22 mouse cellular contexts compared by ENCODE assay signal in the genomic region with DNA sequence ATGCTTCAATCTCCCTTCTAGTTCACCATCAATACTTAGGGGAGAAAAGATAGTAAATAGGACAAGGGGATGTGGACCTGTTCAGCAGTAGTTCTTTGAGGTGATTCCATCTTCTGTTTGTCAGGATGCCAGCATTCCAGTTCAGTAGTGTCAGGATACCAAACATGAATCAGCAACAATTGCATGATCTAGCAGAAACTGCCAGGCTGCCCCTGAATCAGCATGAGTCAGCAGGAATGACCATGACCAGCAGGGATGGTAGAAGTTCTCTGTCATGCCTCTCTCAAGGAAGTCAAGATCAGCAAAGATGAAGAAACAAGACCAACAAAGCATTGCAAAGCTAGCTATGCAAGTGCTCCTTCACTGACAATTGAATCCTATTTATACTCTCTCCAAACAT.
DNase-seq lines count a peak whose midpoint lies in the region; ATAC-seq lines count a peak whose summit lies in the region.
"Had no signal": no experiment of that assay in that cellular context is flagged by ENCODE, and none has a peak within 500 bp of the region (broad histone marks: within the 10 kb centered on the region; RNA-seq: fewer than 3 reads in every experiment).

No protein-coding gene starts in this region.

- H3K4me2 ChIP-seq in forebrain, embryonic 16.5 days (ENCODE audit: low read length): no peak overlapping the region
- H3K4me2 ChIP-seq: embryonic facial prominence, embryonic 12.5 days; forebrain, embryonic 15.5 days; heart, embryonic 11.5 days; heart, embryonic 15.5 days; hindbrain, embryonic 14.5 days; intestine, embryonic 15.5 days had no signal

- peak; percentile 3 for DNase-seq in 416B (ENCODE audit: low read depth)
- peak; percentile 33 for DNase-seq in Muller cell, postnatal 12 days (ENCODE audit: inconsistent ontology term)
- DNase-seq in adrenal gland, adult 8-10 months: peak; percentile 58
- DNase-seq in adrenal gland, postnatal 36 days: peak; percentile 53 to 66
- no peak for DNase-seq in thymus, postnatal 0 days (ENCODE audit: low spot score)
- DNase-seq in thymus, postnatal 25 days: no peak
- DNase-seq: B cell, adult 2 months; cerebellum, adult 11-12 months; cerebellum, adult 9-10 months; cerebellum, postnatal 25 days; gastrocnemius, postnatal 10 days; heart, adult 18-20 months; heart, postnatal 14 days; kidney, adult 2 months had no signal

- no peaks in the 10 kb centered on the region for H3K27me3 ChIP-seq in forebrain, embryonic 16.5 days (replicated peaks; ENCODE audit: control insufficient read depth, insufficient read depth, low read length)
- H3K27me3 ChIP-seq: embryonic facial prominence, embryonic 12.5 days; forebrain, embryonic 15.5 days; heart, embryonic 15.5 days; intestine, embryonic 15.5 days had no signal

- H3K9ac ChIP-seq in forebrain, embryonic 16.5 days (replicated peaks; ENCODE audit: low read depth, low read length): no peak overlapping the region
- H3K9ac ChIP-seq: embryonic facial prominence, embryonic 12.5 days; forebrain, embryonic 15.5 days; heart, embryonic 15.5 days; hindbrain, embryonic 14.5 days; intestine, embryonic 15.5 days had no signal

- no peaks in the 10 kb centered on the region for H3K36me3 ChIP-seq in forebrain, embryonic 16.5 days (ENCODE audit: control insufficient read depth, insufficient read depth)
- H3K36me3 ChIP-seq: embryonic facial prominence, embryonic 12.5 days; forebrain, embryonic 15.5 days; heart, embryonic 15.5 days; hindbrain, embryonic 10.5 days; intestine, embryonic 15.5 days had no signal

- ATAC-seq in forebrain, embryonic 16.5 days: no peak
- ATAC-seq: forebrain, embryonic 15.5 days; intestine, embryonic 15.5 days had no signal

- no peaks in the 10 kb centered on the region for H3K4me1 ChIP-seq in forebrain, embryonic 16.5 days (replicated peaks; ENCODE audit: control insufficient read depth, insufficient read depth, low read length)
- H3K4me1 ChIP-seq: embryonic facial prominence, embryonic 12.5 days; forebrain, embryonic 15.5 days; heart, embryonic 15.5 days; hindbrain, embryonic 10.5 days; intestine, embryonic 15.5 days had no signal

- H3K27ac ChIP-seq in forebrain, embryonic 16.5 days (ENCODE audit: low read length): no peak overlapping the region
- H3K27ac ChIP-seq: embryonic facial prominence, embryonic 12.5 days; forebrain, embryonic 15.5 days; heart, embryonic 15.5 days; hindbrain, embryonic 10.5 days; hindbrain, embryonic 14.5 days; intestine, embryonic 15.5 days had no signal

- H3K9me3 ChIP-seq in forebrain, embryonic 16.5 days (ENCODE audit: control insufficient read depth, low read length): no peaks in the 10 kb centered on the region
- H3K9me3 ChIP-seq: embryonic facial prominence, embryonic 12.5 days; forebrain, embryonic 15.5 days; heart, embryonic 15.5 days; hindbrain, embryonic 10.5 days; intestine, embryonic 15.5 days had no signal

- H3K4me3 ChIP-seq in forebrain, embryonic 16.5 days (replicated peaks; ENCODE audit: low read length): no peak overlapping the region
- H3K4me3 ChIP-seq: embryonic facial prominence, embryonic 12.5 days; forebrain, embryonic 15.5 days; heart, embryonic 15.5 days; hindbrain, embryonic 10.5 days; intestine, embryonic 15.5 days had no signal

Comparison
In these comparisons a context has a peak if more than half of its experiments do, and no peak if none do; other contexts are left out.
1. DNase-seq: peak in 416B (single experiment), Muller cell, postnatal 12 days (single experiment), adrenal gland, adult 8-10 months (single experiment) and adrenal gland, postnatal 36 days (2 of 2); none in thymus, postnatal 0 days (single experiment) and thymus, postnatal 25 days (single experiment).